Mouse (Mus musculus) adrenal gland, adult 2 months (tissue): ENCODE measurements around the gene Rad18. TPM values are rescaled to one million over a fixed set of nuclear protein-coding genes. Genes with fewer than 3 reads are reported as not detected.

ENCODE experiments used
- DNase-seq: peaks from one replicate; pipeline ENCODE4 v3.0.0; 2021
- polyA plus RNA-seq: library from polyadenylated mRNA; depleted of rRNA; stranded (reverse); fragments of >200 nt; gene quantifications from 2 replicates; pipeline ENCODE4 v1.2.3, GENCODE M21; 2012; rRNA removed
- total RNA-seq, 2 experiments: library from RNA; stranded (reverse); gene quantifications; 2 replicates each; pipeline ENCODE4 v1.2.3; 2021

The Rad18 gene
- total and polyA plus RNA-seq, 3 experiments: 0.62 to 7.5 (median 5.3) TPM

- no peak for DNase-seq
Observed at GRCm38 (mm10) chr6:112684065-112684464, 12.4 kb downstream of the Rad18 start.

GRCm38 (mm10) chr6:112632071-112632470 is 64.4 kb downstream of the Rad18 start:
- DNase-seq: no peak

GRCm38 (mm10) chr6:112630291-112630690 is 66.2 kb downstream of the Rad18 start:
- no peak for DNase-seq

- DNase-seq: no peak
Observed at GRCm38 (mm10) chr6:112628301-112628700, 68.2 kb downstream of the Rad18 start.

- no peak for DNase-seq
Observed at GRCm38 (mm10) chr6:112622321-112622720, 74.2 kb downstream of the Rad18 start.

GRCm38 (mm10) chr6:112620027-112620426 is 76.5 kb downstream of the Rad18 start:
- DNase-seq: no peak

GRCm38 (mm10) chr6:112617728-112618318 is 78.7 kb downstream of the Rad18 start:
- DNase-seq: no peak

GRCm38 (mm10) chr6:112609027-112609426 is 87.5 kb downstream of the Rad18 start:
- DNase-seq: no peak

- DNase-seq: no peak
Observed at GRCm38 (mm10) chr6:112603866-112604265, 92.6 kb downstream of the Rad18 start.

GRCm38 (mm10) chr6:112594971-112595370 is 101.5 kb downstream of the Rad18 start:
- no peak for DNase-seq

- DNase-seq: no peak
Observed at GRCm38 (mm10) chr6:112587912-112588311, 108.6 kb downstream of the Rad18 start.

- DNase-seq: no peak
Observed at GRCm38 (mm10) chr6:112586999-112587398, 109.5 kb downstream of the Rad18 start.

GRCm38 (mm10) chr6:112584961-112585360 is 111.5 kb downstream of the Rad18 start:
- DNase-seq: no peak

GRCm38 (mm10) chr6:112582022-112582421 is 114.5 kb downstream of the Rad18 start:
- DNase-seq: no peak

GRCm38 (mm10) chr6:112577198-112577597 is 119.3 kb downstream of the Rad18 start:
- DNase-seq: no peak

- DNase-seq: no peak
Observed at GRCm38 (mm10) chr6:112574558-112574957, 121.9 kb downstream of the Rad18 start.

- DNase-seq: no peak
Observed at GRCm38 (mm10) chr6:112570413-112570812, 126.1 kb downstream of the Rad18 start.

Other genes starting within 250 kb of the Rad18 start
- not detected for gene Cav3, start 237.2 kb downstream of the Rad18 start, total RNA-seq
- 0.08 TPM in 1 of 2 replicates, not detected in the other for gene Cav3, start 237.2 kb downstream of the Rad18 start, polyA plus RNA-seq
- gene Oxtr, start 206.7 kb downstream of the Rad18 start, total RNA-seq: 100 to 1,000 TPM in 1 of 2 experiments, 10 to 100 TPM in 1; 21.0 to 333 TPM
- 98.5 and 193 TPM in 2 replicates for gene Oxtr, start 206.7 kb downstream of the Rad18 start, polyA plus RNA-seq